Mouse (Mus musculus): Measurements from ENCODE around the gene Ankfy1. TPM values are rescaled to one million over a fixed set of nuclear protein-coding genes. Genes with fewer than 3 reads are reported as not detected.
A peak's percentile ranks its signal among the peaks of the same experiment; 100 is the strongest.
"Not testable (repeated sequence)": the region's sequence is repeated elsewhere in the genome, so short reads cannot be mapped to it uniquely, and the experiment has no call there.

The Ankfy1 gene
- polyA plus RNA-seq, 1 experiment from 2014 or later, result 21.9 TPM

- peak overlapping the region; percentile 37; the same call in 1 of the 2 replicates for H3K27ac ChIP-seq
- no peaks in the 10 kb centered on the region for H3K27me3 ChIP-seq (ENCODE audit: insufficient read depth, poor library complexity, severe bottlenecking)
- no peak for DNase-seq (ENCODE audit: low spot score)
- H3K4me3 ChIP-seq, result no peak overlapping the region
- H3K36me3 ChIP-seq, result peaks cover 60% of the 10 kb centered on the region
- WGBS, result 59% methylated on average over 4 of the region's 4 CpGs
- H3K4me1 ChIP-seq, result peaks cover 18% of the 10 kb centered on the region; the same call in 1 of the 2 replicates
- H3K9me3 ChIP-seq, result no peaks in the 10 kb centered on the region
Observed at GRCm38 (mm10) chr11:72734840-72735518, 45.2 kb downstream of the Ankfy1 start.

GRCm38 (mm10) chr11:72735519-72735860 lies 45.7 kb downstream of the Ankfy1 start:
- Histone ChIP-seq H3K9me3 (no peaks in the 10 kb centered on the region), H3K4me1 (peaks cover 21% of the 10 kb centered on the region; the same call in 1 of the 2 replicates), H3K36me3 (peaks cover 59% of the 10 kb centered on the region), H3K27ac (peak overlapping the region; percentile 37; the same call in 1 of the 2 replicates), H3K27me3 (ENCODE audit: insufficient read depth, poor library complexity, severe bottlenecking) (no peaks in the 10 kb centered on the region), H3K4me3 (no peak overlapping the region)
- 68% methylated on average over 2 of the region's 2 CpGs for WGBS
- no peak for DNase-seq (ENCODE audit: low spot score)

- Histone ChIP-seq H3K4me3 (no peak overlapping the region), H3K4me1 (peaks cover 21% of the 10 kb centered on the region; the same call in 1 of the 2 replicates), H3K27ac (peak overlapping the region; percentile 82), H3K27me3 (ENCODE audit: insufficient read depth, poor library complexity, severe bottlenecking) (no peaks in the 10 kb centered on the region), H3K36me3 (peaks cover 55% of the 10 kb centered on the region), H3K9me3 (no peaks in the 10 kb centered on the region)
- DNase-seq (ENCODE audit: low spot score), result peak; percentile 81
- WGBS, result 10% methylated on average over 1 of the region's 1 CpGs
Observed at GRCm38 (mm10) chr11:72736320-72736719, 46.5 kb downstream of the Ankfy1 start.

DNA sequence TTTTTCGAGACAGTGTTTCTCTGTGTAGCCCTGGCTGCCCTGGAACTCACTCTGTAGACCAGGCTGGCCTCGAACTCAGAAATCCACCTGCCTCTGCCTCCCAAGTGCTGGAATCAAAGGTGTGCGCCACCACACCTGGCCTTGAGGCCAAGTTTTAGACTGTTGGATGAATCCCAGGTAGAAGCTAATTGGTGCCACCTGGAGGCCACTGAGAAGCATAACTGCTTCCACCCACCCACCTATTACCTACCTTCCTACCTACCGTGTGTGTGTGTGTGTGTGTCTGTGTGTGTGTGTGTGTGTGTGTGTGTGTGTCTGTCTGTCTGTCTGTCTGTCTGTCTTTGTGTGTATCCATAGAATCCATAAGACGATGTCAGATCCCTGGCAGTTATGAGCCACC lies 47.7 kb downstream of the Ankfy1 start:
- Histone ChIP-seq H3K4me1 (peaks cover 21% of the 10 kb centered on the region; the same call in 1 of the 2 replicates), H3K36me3 (peaks cover 45% of the 10 kb centered on the region)
- not testable (repeated sequence) for H3K9me3 ChIP-seq; DNase-seq (ENCODE audit: low spot score); H3K27ac ChIP-seq; H3K4me3 ChIP-seq; H3K27me3 ChIP-seq (ENCODE audit: insufficient read depth, poor library complexity, severe bottlenecking)
- 89% methylated on average over 5 of the region's 5 CpGs for WGBS

DNA sequence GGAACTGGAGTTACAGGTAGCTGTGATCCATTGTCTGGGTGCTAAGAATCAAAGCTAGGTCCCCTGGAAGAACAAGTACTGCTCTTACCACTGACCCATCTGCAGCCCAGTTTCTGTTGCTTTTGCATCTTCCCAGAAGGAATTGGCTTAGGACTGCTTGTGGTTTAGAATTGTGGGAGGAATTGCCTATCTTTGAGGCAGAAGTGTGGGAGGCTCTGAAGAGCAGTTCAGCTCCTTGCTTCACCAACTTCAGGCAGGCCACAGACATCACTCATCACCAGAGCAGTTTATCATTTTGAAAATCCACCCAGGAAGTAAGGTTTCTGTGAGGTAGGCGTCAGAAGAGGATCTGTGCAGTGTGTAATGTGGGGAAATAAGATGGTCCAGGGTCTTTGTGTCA lies 49.2 kb downstream of the Ankfy1 start:
- no peak overlapping the region for H3K4me3 ChIP-seq
- H3K27me3 ChIP-seq (ENCODE audit: insufficient read depth, poor library complexity, severe bottlenecking), result no peaks in the 10 kb centered on the region
- H3K4me1 ChIP-seq, result peaks cover 21% of the 10 kb centered on the region; the same call in 1 of the 2 replicates
- DNase-seq (ENCODE audit: low spot score), result no peak
- H3K27ac ChIP-seq, result no peak overlapping the region
- no peaks in the 10 kb centered on the region for H3K9me3 ChIP-seq
- 65% methylated on average over 1 of the region's 1 CpGs for WGBS
- H3K36me3 ChIP-seq, result peaks cover 42% of the 10 kb centered on the region

DNA sequence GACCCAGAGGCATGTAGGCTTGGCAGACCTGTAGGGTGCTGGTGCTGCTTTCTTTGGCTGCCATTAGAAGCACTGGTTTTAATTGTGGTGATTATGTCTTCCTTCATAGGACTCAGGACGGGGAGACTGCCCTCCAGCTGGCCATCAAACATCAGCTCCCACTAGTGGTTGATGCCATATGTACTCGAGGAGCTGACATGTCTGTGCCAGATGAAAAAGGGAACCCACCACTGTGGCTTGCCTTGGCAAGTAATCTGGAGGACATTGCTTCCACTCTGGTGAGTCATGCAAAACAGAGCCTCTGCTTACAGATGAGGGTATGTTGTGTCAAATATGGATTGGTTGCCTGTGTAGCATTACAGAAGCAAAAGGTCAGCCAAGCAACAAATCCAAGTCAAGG lies 62.1 kb downstream of the Ankfy1 start:
- H3K9me3 ChIP-seq, result no peaks in the 10 kb centered on the region
- no peak overlapping the region for H3K27ac ChIP-seq
- no peaks in the 10 kb centered on the region for H3K27me3 ChIP-seq (ENCODE audit: insufficient read depth, poor library complexity, severe bottlenecking)
- no peaks in the 10 kb centered on the region for H3K4me1 ChIP-seq
- no peak for DNase-seq (ENCODE audit: low spot score)
- H3K36me3 ChIP-seq, result peaks cover 94% of the 10 kb centered on the region
- 44% methylated on average over 2 of the region's 2 CpGs for WGBS
- no peak overlapping the region for H3K4me3 ChIP-seq

- WGBS, result 90% methylated on average over 5 of the region's 5 CpGs
- Histone ChIP-seq H3K4me1 (no peaks in the 10 kb centered on the region), H3K9me3 (no peaks in the 10 kb centered on the region), H3K27ac (no peak overlapping the region), H3K36me3 (peaks cover 96% of the 10 kb centered on the region), H3K27me3 (ENCODE audit: insufficient read depth, poor library complexity, severe bottlenecking) (no peaks in the 10 kb centered on the region), H3K4me3 (no peak overlapping the region)
- DNase-seq (ENCODE audit: low spot score), result no peak
Observed at GRCm38 (mm10) chr11:72758316-72758715, 68.5 kb downstream of the Ankfy1 start.

DNA sequence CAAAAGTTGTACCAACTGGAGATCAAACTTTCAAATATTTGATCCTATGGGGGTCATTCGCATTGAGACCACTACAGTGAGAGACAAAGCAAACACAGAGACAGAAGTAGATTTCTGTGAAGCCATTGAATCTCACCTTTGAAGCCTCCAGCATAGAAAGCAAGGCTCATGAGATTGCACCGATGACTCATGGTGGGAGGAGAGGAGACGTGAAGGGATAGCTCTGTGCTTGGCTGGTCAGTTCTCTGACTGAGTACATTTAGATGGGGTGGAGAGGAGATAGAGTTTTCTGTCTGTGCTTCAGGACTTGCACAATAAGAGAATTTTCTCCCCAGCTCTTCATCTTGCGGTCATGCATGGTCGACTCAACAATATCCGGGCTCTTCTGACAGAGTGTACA lies 69.8 kb downstream of the Ankfy1 start:
- Histone ChIP-seq H3K4me1 (no peaks in the 10 kb centered on the region), H3K4me3 (no peak overlapping the region), H3K27ac (no peak overlapping the region), H3K9me3 (no peaks in the 10 kb centered on the region), H3K27me3 (ENCODE audit: insufficient read depth, poor library complexity, severe bottlenecking) (no peaks in the 10 kb centered on the region), H3K36me3 (peaks cover 96% of the 10 kb centered on the region)
- DNase-seq (ENCODE audit: low spot score), result no peak
- WGBS, result 87% methylated on average over 6 of the region's 6 CpGs

DNA sequence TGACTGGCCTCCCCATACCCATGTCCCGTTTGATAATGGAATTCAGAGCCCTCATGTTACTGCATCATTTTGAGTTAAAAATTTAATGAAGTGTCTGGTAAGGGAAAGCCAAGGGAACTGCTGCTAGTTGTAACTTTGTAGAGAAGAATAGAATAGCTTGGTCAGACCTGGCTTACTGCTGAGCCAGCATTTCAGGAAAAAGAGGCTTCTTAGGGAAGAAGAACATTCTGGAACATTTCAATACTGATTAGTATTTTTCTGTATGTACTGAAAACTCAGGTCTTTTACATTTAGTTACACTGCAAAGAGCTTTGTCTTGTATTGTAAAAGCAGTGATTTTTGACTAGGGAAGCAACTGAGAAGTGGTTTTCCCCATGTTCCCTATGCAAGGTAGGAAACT lies 71.0 kb downstream of the Ankfy1 start:
- no peaks in the 10 kb centered on the region for H3K4me1 ChIP-seq
- WGBS, result 84% methylated on average over 1 of the region's 1 CpGs
- peaks cover 90% of the 10 kb centered on the region for H3K36me3 ChIP-seq
- no peak overlapping the region for H3K27ac ChIP-seq
- H3K9me3 ChIP-seq, result no peaks in the 10 kb centered on the region
- no peak for DNase-seq (ENCODE audit: low spot score)
- H3K4me3 ChIP-seq, result no peak overlapping the region
- no peaks in the 10 kb centered on the region for H3K27me3 ChIP-seq (ENCODE audit: insufficient read depth, poor library complexity, severe bottlenecking)

GRCm38 (mm10) chr11:72764270-72764669 lies 74.5 kb downstream of the Ankfy1 start:
- Histone ChIP-seq H3K27me3 (ENCODE audit: insufficient read depth, poor library complexity, severe bottlenecking) (no peaks in the 10 kb centered on the region), H3K9me3 (no peaks in the 10 kb centered on the region), H3K4me1 (no peaks in the 10 kb centered on the region), H3K27ac (no peak overlapping the region), H3K4me3 (no peak overlapping the region), H3K36me3 (peaks cover 81% of the 10 kb centered on the region)
- WGBS, result 88% methylated on average over 4 of the region's 4 CpGs
- DNase-seq (ENCODE audit: low spot score), result no peak

GRCm38 (mm10) chr11:72767716-72768115 lies 77.9 kb downstream of the Ankfy1 start:
- WGBS, result 87% methylated on average over 8 of the region's 8 CpGs

DNA sequence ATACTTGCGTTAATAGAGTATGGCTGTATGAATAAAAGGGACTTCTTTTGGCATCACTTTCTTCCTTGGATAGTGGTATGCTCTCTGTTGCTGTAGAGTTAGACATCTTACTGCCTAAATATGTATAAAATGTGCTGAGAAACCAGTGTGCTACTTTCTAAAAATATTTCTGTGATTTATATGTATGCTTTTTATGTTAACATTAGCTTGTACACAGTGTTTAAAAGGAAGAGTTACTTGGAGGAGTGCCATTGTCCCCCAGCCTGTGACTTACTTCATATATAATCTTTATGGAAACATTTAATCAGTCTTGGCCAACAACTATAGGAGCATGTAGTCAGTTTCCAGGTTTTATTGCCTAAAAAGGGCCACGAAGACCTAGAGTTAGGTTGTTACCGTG lies 79.3 kb downstream of the Ankfy1 start:
- 94% methylated on average over 3 of the region's 3 CpGs for WGBS
- DNase-seq (ENCODE audit: low spot score), result no peak

More at GRCm38 (mm10) chr11:72767716-72768115, 77.9 kb downstream of the Ankfy1 start:
- H3K4me3 ChIP-seq, result no peak overlapping the region
- H3K9me3 ChIP-seq, result no peaks in the 10 kb centered on the region
- no peak overlapping the region for H3K27ac ChIP-seq
- H3K27me3 ChIP-seq (ENCODE audit: insufficient read depth, poor library complexity, severe bottlenecking), result no peaks in the 10 kb centered on the region
- H3K4me1 ChIP-seq, result no peaks in the 10 kb centered on the region
- peaks cover 62% of the 10 kb centered on the region for H3K36me3 ChIP-seq
- DNase-seq (ENCODE audit: low spot score), result no peak

GRCm38 (mm10) chr11:72770324-72770723 lies 80.5 kb downstream of the Ankfy1 start:
- peaks cover 41% of the 10 kb centered on the region for H3K36me3 ChIP-seq
- no peak overlapping the region for H3K27ac ChIP-seq
- H3K4me1 ChIP-seq, result no peaks in the 10 kb centered on the region
- no peaks in the 10 kb centered on the region for H3K9me3 ChIP-seq
- H3K4me3 ChIP-seq, result no peak overlapping the region
- no peak for DNase-seq (ENCODE audit: low spot score)
- WGBS, result 83% methylated on average over 3 of the region's 3 CpGs
- H3K27me3 ChIP-seq (ENCODE audit: insufficient read depth, poor library complexity, severe bottlenecking), result no peaks in the 10 kb centered on the region

More for the DNA sequence above, 79.3 kb downstream of the Ankfy1 start:
- H3K4me3 ChIP-seq, result no peak overlapping the region
- no peaks in the 10 kb centered on the region for H3K27me3 ChIP-seq (ENCODE audit: insufficient read depth, poor library complexity, severe bottlenecking)
- peaks cover 49% of the 10 kb centered on the region for H3K36me3 ChIP-seq
- no peak overlapping the region for H3K27ac ChIP-seq
- H3K9me3 ChIP-seq, result no peaks in the 10 kb centered on the region
- H3K4me1 ChIP-seq, result no peaks in the 10 kb centered on the region

GRCm38 (mm10) chr11:72770816-72771215 lies 81.0 kb downstream of the Ankfy1 start:
- Histone ChIP-seq H3K9me3 (no peaks in the 10 kb centered on the region), H3K4me3 (no peak overlapping the region), H3K27ac (no peak overlapping the region), H3K36me3 (peaks cover 39% of the 10 kb centered on the region), H3K4me1 (no peaks in the 10 kb centered on the region), H3K27me3 (ENCODE audit: insufficient read depth, poor library complexity, severe bottlenecking) (no peaks in the 10 kb centered on the region)
- WGBS, result 89% methylated on average over 5 of the region's 5 CpGs
- DNase-seq (ENCODE audit: low spot score), result no peak

All from heart, embryonic 10.5 days (tissue).